Mouse (Mus musculus): ENCODE results near the gene Hint2. TPM values are rescaled to one million over a fixed set of nuclear protein-coding genes. Genes with fewer than 3 reads are reported as not detected.
A peak's percentile ranks its signal among the peaks of the same experiment; 100 is the strongest.

Hint2 gene
- total RNA-seq, 1 experiment, result 46.0 TPM

DNA sequence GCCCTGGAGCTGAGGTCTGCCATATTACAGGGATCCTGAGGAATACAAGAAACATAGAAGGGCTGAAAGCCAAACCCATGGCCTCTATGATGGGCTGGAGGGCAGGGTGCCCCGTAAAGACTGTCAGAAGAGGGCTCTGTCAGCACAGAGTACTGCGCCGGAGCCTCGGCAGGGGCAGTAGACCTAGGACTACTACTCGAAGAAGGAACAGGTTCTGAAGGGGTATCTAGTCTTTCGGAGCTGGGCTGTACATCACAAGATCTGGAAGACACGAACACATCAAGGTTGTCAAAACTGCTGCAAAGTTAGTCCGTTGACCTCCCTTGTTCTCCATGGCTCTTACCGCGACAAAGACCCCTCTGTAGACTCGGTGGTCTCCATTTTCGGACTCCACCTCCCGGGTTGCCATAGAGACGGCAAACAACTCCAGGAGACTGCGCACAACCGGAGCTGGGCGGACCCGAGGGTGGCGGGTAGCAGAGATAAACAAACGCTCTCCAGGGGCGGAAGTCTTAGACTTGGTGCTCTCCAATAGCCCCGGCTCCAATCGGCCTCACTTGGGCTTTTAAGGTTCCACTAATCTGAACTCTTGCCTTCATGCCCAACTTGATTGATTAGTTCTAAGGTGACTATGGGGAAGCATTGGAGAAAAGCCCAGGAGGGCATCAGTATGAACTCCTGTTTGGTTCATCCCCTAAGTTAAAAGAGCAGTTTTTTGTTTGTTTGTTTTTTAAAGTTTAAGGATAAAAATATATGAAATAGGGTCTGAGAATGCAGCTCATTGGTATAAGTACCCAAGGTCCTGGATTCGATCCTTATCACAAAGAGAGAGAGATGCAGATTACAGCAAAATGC is 2.9 kb downstream of the Hint2 start, which contains the start of gene Spag8:
Gene Spag8, minus strand, starts transcription at position 434 of the 855 bp plus-strand sequence.
- no peaks in the 10 kb centered on the region for H3K36me3 ChIP-seq (ENCODE audit: control insufficient read depth, insufficient read depth, low read length, poor library complexity, severe bottlenecking)
- H3K27ac ChIP-seq (ENCODE audit: insufficient read depth, low read depth, low read length, poor library complexity, severe bottlenecking), result no peak within 1 kb of the TSS
- H3K4me3 ChIP-seq (ENCODE audit: insufficient read depth in 1 of 2, low read depth in 1 of 2, low read length in 2 of 2, poor library complexity in 1 of 2, severe bottlenecking in 1 of 2), result peak within 1 kb of the TSS; percentile 42 to 55; a peak in 3 of 4 replicates
- H3K9ac ChIP-seq (ENCODE audit: insufficient read depth, low read depth, low read length, poor library complexity, severe bottlenecking), result no peak within 1 kb of the TSS
- DNase-seq (ENCODE audit: low read depth, low spot score), result no peak
- no peak for TF ChIP-seq HCFC1 (IDR thresholded peaks at IDR 0.05; ENCODE audit: borderline replicate concordance, insufficient read depth, low read length)
- H3K4me1 ChIP-seq (ENCODE audit: control insufficient read depth in 2 of 2, insufficient read depth in 2 of 2, low read length in 2 of 2, poor library complexity in 1 of 2), result peaks cover 0 to 2% of the 10 kb centered on the region in 2 experiments; a peak in 1 of 4 replicates
- in situ Hi-C loops (cut with MboI; ENCODE audit: low sequenced_read_pairs in 2 of 2, unreplicated experiment in 2 of 2), result no loop called here
- H3K9me3 ChIP-seq (ENCODE audit: control insufficient read depth, insufficient read depth, low read depth, low read length), result no peaks in the 10 kb centered on the region

DNA sequence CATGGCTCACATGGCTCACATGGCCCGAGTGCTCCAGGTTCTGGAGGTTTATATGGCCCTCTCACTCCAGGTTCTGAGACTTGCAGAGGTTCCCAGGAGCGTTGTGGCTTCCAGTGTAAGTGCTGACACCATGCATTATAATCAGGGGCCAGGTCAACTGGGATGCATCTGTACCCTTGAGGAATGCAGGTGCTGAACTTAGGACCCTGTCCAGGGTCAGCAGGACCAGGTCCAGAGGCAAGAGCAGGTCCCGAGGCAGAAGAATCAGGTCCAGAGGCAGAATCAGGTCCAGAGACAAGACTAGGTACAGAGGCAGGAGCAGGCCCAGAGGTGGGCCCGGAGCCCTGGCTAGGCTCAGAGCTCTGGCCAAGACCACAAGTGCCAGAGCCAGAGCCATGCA is 3.5 kb downstream of the Hint2 start:
- in situ Hi-C loops (cut with MboI; ENCODE audit: low sequenced_read_pairs in 2 of 2, unreplicated experiment in 2 of 2), result no loop called here
- H3K27ac ChIP-seq (ENCODE audit: insufficient read depth, low read depth, low read length, poor library complexity, severe bottlenecking), result no peak overlapping the region

DNA sequence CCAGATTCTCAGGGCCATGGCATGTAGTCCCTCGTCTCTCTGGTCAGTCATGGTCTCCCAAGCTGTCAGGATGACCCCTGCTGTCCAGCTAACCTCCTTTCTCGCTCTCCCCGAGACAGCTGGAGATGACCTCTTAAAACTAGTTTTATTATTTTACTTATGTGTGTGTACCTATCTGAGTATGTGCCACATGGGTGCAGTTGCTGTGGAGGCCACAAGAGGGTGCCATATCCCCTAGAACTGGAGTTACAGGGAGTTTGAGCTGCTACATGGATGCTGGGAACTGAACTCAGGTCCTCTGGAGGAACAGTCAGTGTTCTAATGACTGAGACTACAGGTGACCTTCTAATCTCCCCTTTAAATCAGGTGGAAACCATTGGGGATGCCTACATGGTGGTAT is 6.5 kb downstream of the Hint2 start:
- no peaks in the 10 kb centered on the region; a peak in 1 of 4 replicates for H3K4me1 ChIP-seq (ENCODE audit: control insufficient read depth in 2 of 2, insufficient read depth in 2 of 2, low read length in 2 of 2, poor library complexity in 1 of 2)
- in situ Hi-C loops (cut with MboI; ENCODE audit: low sequenced_read_pairs in 2 of 2, unreplicated experiment in 2 of 2), result no loop called here

More for the DNA sequence above, 3.5 kb downstream of the Hint2 start:
- no peak for TF ChIP-seq ZNF384 (IDR thresholded peaks at IDR 0.05; ENCODE audit: low read depth, low read length)
- TF ChIP-seq CHD2 (IDR thresholded peaks at IDR 0.05; ENCODE audit: low read depth, low read length), result no peak
- TF ChIP-seq MAFK (IDR thresholded peaks at IDR 0.05; ENCODE audit: insufficient read depth, low read depth, low read length), result no peak
- no peak for TF ChIP-seq ZC3H11A (IDR thresholded peaks at IDR 0.05; ENCODE audit: borderline replicate concordance, low read depth, low read length)
- no peak for TF ChIP-seq HCFC1 (IDR thresholded peaks at IDR 0.05; ENCODE audit: borderline replicate concordance, insufficient read depth, low read length)
- no peak overlapping the region for H3K4me3 ChIP-seq (ENCODE audit: insufficient read depth in 1 of 2, low read depth in 1 of 2, low read length in 2 of 2, poor library complexity in 1 of 2, severe bottlenecking in 1 of 2)
- no peaks in the 10 kb centered on the region for H3K9me3 ChIP-seq (ENCODE audit: control insufficient read depth, insufficient read depth, low read depth, low read length)
- no peak for DNase-seq (ENCODE audit: low read depth, low spot score)
- H3K36me3 ChIP-seq (ENCODE audit: control insufficient read depth, insufficient read depth, low read length, poor library complexity, severe bottlenecking), result no peaks in the 10 kb centered on the region
- peaks cover 0 to 2% of the 10 kb centered on the region in 2 experiments; a peak in 1 of 4 replicates for H3K4me1 ChIP-seq (ENCODE audit: control insufficient read depth in 2 of 2, insufficient read depth in 2 of 2, low read length in 2 of 2, poor library complexity in 1 of 2)
- no peak overlapping the region for H3K9ac ChIP-seq (ENCODE audit: insufficient read depth, low read depth, low read length, poor library complexity, severe bottlenecking)

DNA sequence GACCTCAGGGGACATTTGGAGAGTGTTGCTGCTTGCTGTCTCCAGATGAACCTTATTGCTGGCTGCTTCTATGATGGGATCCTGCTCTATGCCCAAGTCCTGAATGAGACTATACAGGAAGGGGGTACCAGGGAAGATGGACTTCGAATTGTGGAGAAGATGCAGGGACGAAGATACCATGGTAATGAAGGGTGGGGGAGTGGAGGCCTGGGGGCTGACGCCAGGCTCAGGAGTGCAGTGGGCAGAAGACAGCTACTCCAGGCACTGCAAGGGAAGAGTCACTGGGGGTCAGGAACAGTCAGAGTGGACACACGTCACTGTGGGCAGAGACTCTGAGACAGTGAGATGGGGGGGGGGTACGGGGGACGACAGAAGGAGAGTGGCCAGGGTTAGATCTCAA is 15.8 kb downstream of the Hint2 start:
- H3K27ac ChIP-seq (ENCODE audit: insufficient read depth, low read depth, low read length, poor library complexity, severe bottlenecking), result no peak overlapping the region
- in situ Hi-C loops (cut with MboI; ENCODE audit: low sequenced_read_pairs in 2 of 2, unreplicated experiment in 2 of 2), result no loop called here
- no peak for TF ChIP-seq MAFK (IDR thresholded peaks at IDR 0.05; ENCODE audit: insufficient read depth, low read depth, low read length)
- no peak for TF ChIP-seq CHD2 (IDR thresholded peaks at IDR 0.05; ENCODE audit: low read depth, low read length)
- no peak for TF ChIP-seq ZC3H11A (IDR thresholded peaks at IDR 0.05; ENCODE audit: borderline replicate concordance, low read depth, low read length)
- no peak for TF ChIP-seq HCFC1 (IDR thresholded peaks at IDR 0.05; ENCODE audit: borderline replicate concordance, insufficient read depth, low read length)
- no peak for TF ChIP-seq ZNF384 (IDR thresholded peaks at IDR 0.05; ENCODE audit: low read depth, low read length)
- no peaks in the 10 kb centered on the region for H3K9me3 ChIP-seq (ENCODE audit: control insufficient read depth, insufficient read depth, low read depth, low read length)
- H3K4me1 ChIP-seq (ENCODE audit: control insufficient read depth in 2 of 2, insufficient read depth in 2 of 2, low read length in 2 of 2, poor library complexity in 1 of 2), result no peaks in the 10 kb centered on the region
- H3K36me3 ChIP-seq (ENCODE audit: control insufficient read depth, insufficient read depth, low read length, poor library complexity, severe bottlenecking), result no peaks in the 10 kb centered on the region
- no peak for DNase-seq (ENCODE audit: low read depth, low spot score)
- H3K9ac ChIP-seq (ENCODE audit: insufficient read depth, low read depth, low read length, poor library complexity, severe bottlenecking), result no peak overlapping the region
- H3K4me3 ChIP-seq (ENCODE audit: insufficient read depth in 1 of 2, low read depth in 1 of 2, low read length in 2 of 2, poor library complexity in 1 of 2, severe bottlenecking in 1 of 2), result no peak overlapping the region

More for the DNA sequence above, 6.5 kb downstream of the Hint2 start:
- TF ChIP-seq ZNF384 (IDR thresholded peaks at IDR 0.05; ENCODE audit: low read depth, low read length), result no peak
- TF ChIP-seq ZC3H11A (IDR thresholded peaks at IDR 0.05; ENCODE audit: borderline replicate concordance, low read depth, low read length), result no peak
- no peak for TF ChIP-seq CHD2 (IDR thresholded peaks at IDR 0.05; ENCODE audit: low read depth, low read length)
- TF ChIP-seq MAFK (IDR thresholded peaks at IDR 0.05; ENCODE audit: insufficient read depth, low read depth, low read length), result no peak
- TF ChIP-seq HCFC1 (IDR thresholded peaks at IDR 0.05; ENCODE audit: borderline replicate concordance, insufficient read depth, low read length), result no peak
- H3K4me3 ChIP-seq (ENCODE audit: insufficient read depth in 1 of 2, low read depth in 1 of 2, low read length in 2 of 2, poor library complexity in 1 of 2, severe bottlenecking in 1 of 2), result no peak overlapping the region
- H3K36me3 ChIP-seq (ENCODE audit: control insufficient read depth, insufficient read depth, low read length, poor library complexity, severe bottlenecking), result no peaks in the 10 kb centered on the region
- no peaks in the 10 kb centered on the region for H3K9me3 ChIP-seq (ENCODE audit: control insufficient read depth, insufficient read depth, low read depth, low read length)
- no peak overlapping the region for H3K27ac ChIP-seq (ENCODE audit: insufficient read depth, low read depth, low read length, poor library complexity, severe bottlenecking)
- no peak for DNase-seq (ENCODE audit: low read depth, low spot score)
- H3K9ac ChIP-seq (ENCODE audit: insufficient read depth, low read depth, low read length, poor library complexity, severe bottlenecking), result no peak overlapping the region

Data from ES-E14 (cell line).